Mouse (Mus musculus) liver, embryonic 12.5 days (tissue): ENCODE measurements around the gene Zrsr2. TPM values are rescaled to one million over a fixed set of nuclear protein-coding genes. Genes with fewer than 3 reads are reported as not detected.

Source experiments
- ATAC-seq: fragments of 200-750 bp; cut with Nextera tagmentation; 2 replicates; pipeline ENCODE4 v1.8.0; 2017; ENCODE audit warnings: moderate number of reproducible peaks, mild to moderate bottlenecking, moderate library complexity
- H3K27ac ChIP-seq: fragments of 300-500 bp; sonication (generic); 2 replicates; pipeline ENCODE4 v1.5.1; 2016; ENCODE audit warnings: mild to moderate bottlenecking
- H3K27me3 ChIP-seq: fragments of 300-500 bp; sonication (generic); replicated peaks from 2 replicates; pipeline ENCODE4 v1.6.1; 2016; ENCODE audit warnings: mild to moderate bottlenecking, moderate library complexity
- H3K36me3 ChIP-seq: fragments of 300-500 bp; sonication (generic); 2 replicates; pipeline ENCODE4 v1.6.1; 2016; ENCODE audit warnings: mild to moderate bottlenecking, moderate library complexity
- H3K4me1 ChIP-seq: fragments of 300-500 bp; sonication (generic); 2 replicates; pipeline ENCODE4 v1.6.1; 2016
- H3K4me2 ChIP-seq: fragments of 300-500 bp; sonication (generic); 2 replicates; pipeline ENCODE4 v1.6.1; 2016; ENCODE audit warnings: mild to moderate bottlenecking, moderate library complexity
- H3K4me3 ChIP-seq: fragments of 300-500 bp; sonication (generic); 2 replicates; pipeline ENCODE4 v1.5.1; 2016; ENCODE audit warnings: mild to moderate bottlenecking, moderate library complexity
- H3K9ac ChIP-seq: fragments of 300-500 bp; sonication (generic); 2 replicates; pipeline ENCODE4 v1.6.1; 2016; ENCODE audit warnings: mild to moderate bottlenecking, moderate library complexity
- H3K9me3 ChIP-seq: fragments of 300-500 bp; sonication (generic); replicated peaks from 2 replicates; pipeline ENCODE4 v1.6.1; 2016; ENCODE audit warnings: mild to moderate bottlenecking, moderate library complexity
- WGBS: fragments of 180-500 bp; shearing (Covaris S2); methylation state at CpG from one replicate; pipeline ENCODE4 v1.1.7; 2016; ENCODE audit not compliant: insufficient replicate concordance; 5-methylcytosine and 5-hydroxymethylcytosine counted together
- polyA plus RNA-seq: library from polyadenylated mRNA; unstranded; fragments of >200 nt; fragmentation: Nextera tagmentation; extraction: Ambion mirVana; gene quantifications from 2 replicates; pipeline ENCODE4 v1.2.1, GENCODE M21; 2016

The Zrsr2 gene
- polyA plus RNA-seq = 25.5 and 32.2 TPM in 2 replicates

- ATAC-seq = peak; percentile 88
- H3K4me3 ChIP-seq = peak within 1 kb of the TSS; percentile 75
- 9% methylated on average over 29 of the region's 29 CpGs for WGBS
- no peaks in the 10 kb centered on the region for H3K9me3 ChIP-seq
- H3K9ac ChIP-seq = peak within 1 kb of the TSS; percentile 85
- peaks cover 16% of the 10 kb centered on the region; the same call in 1 of the 2 replicates for H3K4me1 ChIP-seq
- H3K27me3 ChIP-seq = no peaks in the 10 kb centered on the region
- H3K4me2 ChIP-seq = peak within 1 kb of the TSS; percentile 73
- peaks cover 29% of the 10 kb centered on the region for H3K36me3 ChIP-seq
- peak within 1 kb of the TSS; percentile 97 for H3K27ac ChIP-seq
Measured at GRCm38 (mm10) chrX:163958467-163958875, at the start of gene Zrsr2. Gene Zrsr2, minus strand, starts transcription at chrX:163958661.

DNA sequence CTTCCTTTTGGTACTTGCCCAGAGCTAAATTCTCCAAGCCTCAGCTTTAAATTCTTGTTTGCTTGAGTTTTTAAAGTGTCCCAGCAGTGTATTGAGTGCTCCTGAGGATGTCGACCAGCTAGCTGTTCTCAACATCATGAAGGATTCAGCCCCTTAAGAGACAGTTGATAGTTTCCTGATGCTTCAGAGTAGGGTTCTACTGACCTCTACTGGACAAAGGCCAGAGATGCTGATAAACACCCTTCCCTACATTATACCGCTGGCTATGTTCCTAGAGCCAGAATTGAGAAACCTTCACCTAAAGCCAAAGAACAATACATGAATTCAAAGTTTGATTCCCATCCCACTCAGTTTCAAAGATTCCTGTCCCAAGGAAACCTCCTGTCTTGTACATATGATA lies 46.3 kb upstream of the Zrsr2 start:
- Histone ChIP-seq H3K9ac (no peak overlapping the region), H3K27me3 (no peaks in the 10 kb centered on the region), H3K4me1 (no peaks in the 10 kb centered on the region), H3K4me3 (no peak overlapping the region), H3K36me3 (no peaks in the 10 kb centered on the region), H3K27ac (no peak overlapping the region), H3K4me2 (no peak overlapping the region), H3K9me3 (no peaks in the 10 kb centered on the region)
- 18% methylated on average over 2 of the region's 2 CpGs for WGBS
- no peak for ATAC-seq

- Histone ChIP-seq H3K9ac (no peak overlapping the region), H3K4me1 (no peaks in the 10 kb centered on the region), H3K9me3 (no peaks in the 10 kb centered on the region), H3K27ac (no peak overlapping the region), H3K27me3 (no peaks in the 10 kb centered on the region), H3K4me2 (no peak overlapping the region), H3K36me3 (no peaks in the 10 kb centered on the region), H3K4me3 (no peak overlapping the region)
- WGBS = 65% methylated on average over 1 of the region's 1 CpGs
- ATAC-seq = no peak
Measured at GRCm38 (mm10) chrX:163999848-164000247, 41.4 kb upstream of the Zrsr2 start.

- H3K36me3 ChIP-seq = no peaks in the 10 kb centered on the region
- 74% methylated on average over 3 of the region's 3 CpGs for WGBS
- ATAC-seq = no peak
Measured at GRCm38 (mm10) chrX:163996754-163997153, 38.3 kb upstream of the Zrsr2 start.

GRCm38 (mm10) chrX:163987718-163988374 lies 29.4 kb upstream of the Zrsr2 start:
- Histone ChIP-seq H3K9me3 (no peaks in the 10 kb centered on the region), H3K4me2 (no peak overlapping the region), H3K36me3 (no peaks in the 10 kb centered on the region), H3K4me3 (no peak overlapping the region), H3K27ac (no peak overlapping the region), H3K27me3 (no peaks in the 10 kb centered on the region), H3K4me1 (no peaks in the 10 kb centered on the region), H3K9ac (no peak overlapping the region)
- WGBS = 60% methylated on average over 3 of the region's 3 CpGs
- ATAC-seq = no peak

More at GRCm38 (mm10) chrX:163996754-163997153, 38.3 kb upstream of the Zrsr2 start:
- Histone ChIP-seq H3K4me2 (no peak overlapping the region), H3K27ac (no peak overlapping the region), H3K27me3 (no peaks in the 10 kb centered on the region), H3K4me1 (no peaks in the 10 kb centered on the region), H3K4me3 (no peak overlapping the region), H3K9ac (no peak overlapping the region), H3K9me3 (no peaks in the 10 kb centered on the region)

DNA sequence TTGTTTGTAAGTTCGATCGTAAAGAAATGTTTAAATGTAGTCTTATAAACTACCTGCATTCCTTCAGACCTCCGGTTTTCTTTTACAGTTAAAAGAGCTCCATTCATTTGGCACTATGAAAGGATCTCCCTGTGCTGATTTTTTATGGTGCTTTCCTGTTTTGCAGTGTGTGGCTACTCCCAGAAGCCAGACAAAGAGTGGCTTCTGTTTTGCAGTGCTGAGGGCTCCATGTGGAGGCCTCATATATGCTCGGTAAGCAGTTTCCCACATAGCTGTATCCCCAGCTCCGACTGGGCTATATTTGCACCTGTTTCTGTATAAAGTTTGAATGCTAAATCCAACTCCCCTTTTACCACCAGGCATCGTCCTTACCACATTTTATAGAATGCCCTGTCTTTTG lies 23.7 kb upstream of the Zrsr2 start:
- Histone ChIP-seq H3K27me3 (no peaks in the 10 kb centered on the region), H3K27ac (no peak overlapping the region), H3K4me1 (no peaks in the 10 kb centered on the region), H3K4me3 (no peak overlapping the region), H3K4me2 (no peak overlapping the region), H3K9ac (no peak overlapping the region), H3K36me3 (no peaks in the 10 kb centered on the region), H3K9me3 (no peaks in the 10 kb centered on the region)
- no peak for ATAC-seq
- 68% methylated on average over 6 of the region's 6 CpGs for WGBS

GRCm38 (mm10) chrX:163981500-163981899 lies 23.0 kb upstream of the Zrsr2 start:
- 41% methylated on average over 4 of the region's 4 CpGs for WGBS
- H3K27ac ChIP-seq = no peak overlapping the region
- H3K9me3 ChIP-seq = no peaks in the 10 kb centered on the region
- no peaks in the 10 kb centered on the region for H3K27me3 ChIP-seq
- H3K4me1 ChIP-seq = no peaks in the 10 kb centered on the region
- no peak overlapping the region for H3K4me3 ChIP-seq
- no peak for ATAC-seq
- H3K36me3 ChIP-seq = no peaks in the 10 kb centered on the region
- H3K9ac ChIP-seq = no peak overlapping the region
- H3K4me2 ChIP-seq = no peak overlapping the region

GRCm38 (mm10) chrX:163981092-163981491 lies 22.6 kb upstream of the Zrsr2 start:
- ATAC-seq = no peak
- no peaks in the 10 kb centered on the region for H3K27me3 ChIP-seq
- no peaks in the 10 kb centered on the region for H3K36me3 ChIP-seq
- no peak overlapping the region for H3K4me2 ChIP-seq
- H3K4me3 ChIP-seq = no peak overlapping the region
- H3K9me3 ChIP-seq = no peaks in the 10 kb centered on the region
- WGBS = 90% methylated on average over 1 of the region's 1 CpGs
- H3K9ac ChIP-seq = no peak overlapping the region
- H3K27ac ChIP-seq = no peak overlapping the region
- no peaks in the 10 kb centered on the region for H3K4me1 ChIP-seq

DNA sequence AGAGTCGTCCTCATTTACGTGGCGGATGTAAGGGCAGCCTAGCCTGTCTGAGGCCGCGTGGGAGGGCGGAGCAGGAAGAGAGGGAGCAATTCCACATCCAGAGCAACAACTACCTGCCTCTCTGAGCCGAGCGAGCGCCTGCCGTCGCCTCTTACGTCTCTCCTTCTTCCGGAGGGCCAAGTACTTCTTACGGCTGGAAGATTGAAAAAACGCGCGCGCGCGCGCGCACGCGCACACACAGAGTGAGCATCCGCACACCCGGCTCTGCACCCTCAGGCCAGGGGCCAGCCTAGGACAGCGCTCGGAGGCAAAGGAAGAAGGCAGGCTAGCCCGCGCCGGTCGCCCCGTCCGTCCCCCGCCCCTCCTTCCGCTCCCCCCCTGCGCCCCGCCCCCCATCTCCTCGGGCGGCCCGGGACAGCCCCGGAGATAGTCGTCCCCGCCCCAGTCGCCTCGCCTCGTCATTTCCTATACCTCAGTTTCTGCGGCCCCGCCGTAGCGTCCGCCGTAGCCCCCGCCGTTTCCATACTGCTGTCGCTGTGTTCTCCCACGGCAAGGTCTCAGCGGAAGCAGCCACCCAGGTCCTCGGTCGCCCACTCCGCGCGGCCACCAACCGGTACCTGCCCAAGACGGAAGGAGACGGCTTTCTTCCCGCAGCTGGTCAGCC lies 526 bp downstream of the Zrsr2 start:
- Histone ChIP-seq H3K4me1 (peaks cover 16% of the 10 kb centered on the region; the same call in 1 of the 2 replicates), H3K27me3 (no peaks in the 10 kb centered on the region), H3K4me3 (peak overlapping the region; percentile 75), H3K36me3 (peaks cover 35% of the 10 kb centered on the region), H3K4me2 (peak overlapping the region; percentile 73), H3K9me3 (no peaks in the 10 kb centered on the region), H3K27ac (peak overlapping the region; percentile 97), H3K9ac (peak overlapping the region; percentile 85)
- 10% methylated on average over 52 of the region's 67 CpGs for WGBS
- ATAC-seq = peak; percentile 92

GRCm38 (mm10) chrX:163957381-163957780 lies 1.1 kb downstream of the Zrsr2 start:
- Histone ChIP-seq H3K27me3 (no peaks in the 10 kb centered on the region), H3K36me3 (peaks cover 40% of the 10 kb centered on the region), H3K4me2 (peak overlapping the region; percentile 73), H3K4me1 (peaks cover 16% of the 10 kb centered on the region; the same call in 1 of the 2 replicates), H3K9me3 (no peaks in the 10 kb centered on the region), H3K4me3 (peak overlapping the region; percentile 75), H3K9ac (peak overlapping the region; percentile 85), H3K27ac (peak overlapping the region; percentile 97)
- no peak for ATAC-seq
- WGBS = 22% methylated on average over 12 of the region's 12 CpGs

DNA sequence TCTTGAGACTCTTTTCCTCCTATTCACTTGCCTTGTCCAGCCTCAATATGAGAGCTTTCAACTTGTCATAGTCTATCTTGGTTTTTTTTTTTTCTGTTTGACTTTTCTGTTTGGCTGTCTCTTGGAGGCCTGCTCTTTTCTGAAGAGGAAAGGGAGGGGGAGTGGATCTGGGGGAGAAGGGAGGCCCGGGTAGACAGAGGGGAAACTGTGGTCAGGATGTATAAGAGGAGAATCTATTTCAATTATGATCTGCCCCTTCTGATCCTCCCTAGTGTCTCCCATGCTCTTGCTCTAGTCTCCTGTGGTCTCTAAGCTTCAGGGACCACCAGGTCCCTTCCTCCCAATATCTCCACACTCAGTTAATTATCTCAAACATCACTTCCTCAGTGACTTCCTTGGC lies 6.8 kb downstream of the Zrsr2 start:
- no peak for ATAC-seq
- WGBS = 67% methylated on average over 1 of the region's 1 CpGs
- H3K4me2 ChIP-seq = no peak overlapping the region
- H3K27ac ChIP-seq = no peak overlapping the region
- no peaks in the 10 kb centered on the region for H3K9me3 ChIP-seq
- no peak overlapping the region for H3K4me3 ChIP-seq
- no peak overlapping the region for H3K9ac ChIP-seq
- H3K36me3 ChIP-seq = peaks cover 90% of the 10 kb centered on the region
- H3K4me1 ChIP-seq = 0 out of 2 replicates have a peak, but pooled peaks cover under 1% of the 10 kb centered on the region
- no peaks in the 10 kb centered on the region for H3K27me3 ChIP-seq

DNA sequence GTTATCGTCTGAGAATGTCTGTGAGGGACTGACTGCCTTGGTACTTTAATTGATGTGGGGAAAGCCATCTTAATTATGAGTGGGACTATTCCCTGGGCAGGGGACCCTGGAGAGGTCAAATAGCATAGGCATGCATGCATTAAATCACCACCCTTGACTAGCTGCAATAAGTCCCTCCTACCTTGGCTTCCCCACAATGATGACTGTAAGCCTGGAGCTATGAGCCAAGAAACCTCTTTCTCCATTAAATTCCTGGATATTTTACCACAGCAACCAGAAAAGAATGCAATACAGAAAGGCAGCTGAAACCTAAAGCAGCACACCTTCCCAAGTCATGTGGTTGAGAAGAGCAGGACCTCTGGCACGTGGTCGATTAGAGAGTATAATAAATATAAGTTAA lies 14.1 kb downstream of the Zrsr2 start:
- H3K4me1 ChIP-seq = no peaks in the 10 kb centered on the region
- no peak overlapping the region for H3K4me2 ChIP-seq
- no peaks in the 10 kb centered on the region for H3K9me3 ChIP-seq
- H3K36me3 ChIP-seq = peaks cover 78% of the 10 kb centered on the region
- WGBS = 82% methylated on average over 3 of the region's 3 CpGs
- no peak overlapping the region for H3K9ac ChIP-seq
- ATAC-seq = no peak
- H3K27me3 ChIP-seq = no peaks in the 10 kb centered on the region
- H3K4me3 ChIP-seq = no peak overlapping the region
- no peak overlapping the region for H3K27ac ChIP-seq
